Mouse (Mus musculus): ENCODE results near the gene Cdkn2aip. TPM values are rescaled to one million over a fixed set of nuclear protein-coding genes. Genes with fewer than 3 reads are reported as not detected.

Cdkn2aip gene
- polyA plus RNA-seq, 1 experiment from 2014 or later = 17.1 TPM

- H3K9ac ChIP-seq = no peak overlapping the region
- H3K36me3 ChIP-seq = no peaks in the 10 kb centered on the region
- peaks cover 17% of the 10 kb centered on the region for H3K4me1 ChIP-seq
- H3K27me3 ChIP-seq (replicated peaks) = no peaks in the 10 kb centered on the region
- no peak overlapping the region for H3K4me3 ChIP-seq
- ATAC-seq = no peak
- no peaks in the 10 kb centered on the region for H3K9me3 ChIP-seq (replicated peaks)
- H3K27ac ChIP-seq = no peak overlapping the region
- WGBS (ENCODE audit: insufficient replicate concordance) = 88% methylated on average over 9 of the region's 10 CpGs
- no peak overlapping the region for H3K4me2 ChIP-seq
These were observed 21.9 kb downstream of the Cdkn2aip start for GRCm38 (mm10) chr8:47691831-47692230.

GRCm38 (mm10) chr8:47691303-47691702 is 22.4 kb downstream of the Cdkn2aip start:
- no peaks in the 10 kb centered on the region for H3K36me3 ChIP-seq
- WGBS (ENCODE audit: insufficient replicate concordance) = 66% methylated on average over 7 of the region's 7 CpGs
- no peak overlapping the region for H3K27ac ChIP-seq
- H3K4me3 ChIP-seq = no peak overlapping the region
- H3K27me3 ChIP-seq (replicated peaks) = no peaks in the 10 kb centered on the region
- no peak overlapping the region for H3K9ac ChIP-seq
- H3K4me1 ChIP-seq = peaks cover 17% of the 10 kb centered on the region
- H3K9me3 ChIP-seq (replicated peaks) = no peaks in the 10 kb centered on the region
- H3K4me2 ChIP-seq = peak overlapping the region; percentile 65
- no peak for ATAC-seq

GRCm38 (mm10) chr8:47690674-47691078 is 23.1 kb downstream of the Cdkn2aip start:
- H3K36me3 ChIP-seq = no peaks in the 10 kb centered on the region
- H3K4me3 ChIP-seq = peak overlapping the region; percentile 42
- ATAC-seq = no peak
- H3K4me1 ChIP-seq = peaks cover 17% of the 10 kb centered on the region
- H3K9ac ChIP-seq = peak overlapping the region; percentile 42
- no peaks in the 10 kb centered on the region for H3K9me3 ChIP-seq (replicated peaks)
- no peaks in the 10 kb centered on the region for H3K27me3 ChIP-seq (replicated peaks)
- 7% methylated on average over 16 of the region's 16 CpGs for WGBS (ENCODE audit: insufficient replicate concordance)
- peak overlapping the region; percentile 65 for H3K4me2 ChIP-seq
- H3K27ac ChIP-seq = no peak overlapping the region

GRCm38 (mm10) chr8:47689704-47690326 is 23.9 kb downstream of the Cdkn2aip start:
- ATAC-seq = no peak
- WGBS (ENCODE audit: insufficient replicate concordance) = 44% methylated on average over 12 of the region's 12 CpGs
- no peak overlapping the region for H3K27ac ChIP-seq

GRCm38 (mm10) chr8:47684441-47684840 is 29.3 kb downstream of the Cdkn2aip start:
- ATAC-seq = no peak
- H3K4me3 ChIP-seq = no peak overlapping the region
- WGBS (ENCODE audit: insufficient replicate concordance) = 23% methylated on average over 5 of the region's 5 CpGs

More at GRCm38 (mm10) chr8:47689704-47690326, 23.9 kb downstream of the Cdkn2aip start:
- H3K9me3 ChIP-seq (replicated peaks) = no peaks in the 10 kb centered on the region
- no peaks in the 10 kb centered on the region for H3K36me3 ChIP-seq
- no peak overlapping the region for H3K9ac ChIP-seq
- H3K4me1 ChIP-seq = peaks cover 17% of the 10 kb centered on the region
- 0 out of 2 replicates have a peak overlapping the region, but pooled peaks have one; percentile 8 for H3K4me2 ChIP-seq
- no peaks in the 10 kb centered on the region for H3K27me3 ChIP-seq (replicated peaks)
- H3K4me3 ChIP-seq = no peak overlapping the region

GRCm38 (mm10) chr8:47683994-47684393 is 29.7 kb downstream of the Cdkn2aip start:
- Histone ChIP-seq H3K36me3 (peaks cover 9% of the 10 kb centered on the region), H3K27me3 (replicated peaks) (no peaks in the 10 kb centered on the region), H3K9ac (no peak overlapping the region), H3K4me3 (no peak overlapping the region), H3K4me2 (no peak overlapping the region), H3K9me3 (replicated peaks) (no peaks in the 10 kb centered on the region), H3K4me1 (no peaks in the 10 kb centered on the region), H3K27ac (no peak overlapping the region)
- WGBS (ENCODE audit: insufficient replicate concordance) = 71% methylated on average over 9 of the region's 9 CpGs
- ATAC-seq = no peak

More at GRCm38 (mm10) chr8:47684441-47684840, 29.3 kb downstream of the Cdkn2aip start:
- no peak overlapping the region for H3K9ac ChIP-seq
- H3K36me3 ChIP-seq = peaks cover 7% of the 10 kb centered on the region
- no peaks in the 10 kb centered on the region for H3K27me3 ChIP-seq (replicated peaks)
- H3K9me3 ChIP-seq (replicated peaks) = no peaks in the 10 kb centered on the region
- no peaks in the 10 kb centered on the region for H3K4me1 ChIP-seq
- no peak overlapping the region for H3K4me2 ChIP-seq
- no peak overlapping the region for H3K27ac ChIP-seq

GRCm38 (mm10) chr8:47680306-47680705 is 33.4 kb downstream of the Cdkn2aip start:
- H3K4me1 ChIP-seq = peaks cover 13% of the 10 kb centered on the region
- WGBS (ENCODE audit: insufficient replicate concordance) = 75% methylated on average over 4 of the region's 4 CpGs
- H3K27me3 ChIP-seq (replicated peaks) = no peaks in the 10 kb centered on the region
- H3K9ac ChIP-seq = no peak overlapping the region
- H3K27ac ChIP-seq = no peak overlapping the region
- H3K4me3 ChIP-seq = no peak overlapping the region
- no peaks in the 10 kb centered on the region for H3K9me3 ChIP-seq (replicated peaks)
- H3K4me2 ChIP-seq = no peak overlapping the region
- peaks cover 15% of the 10 kb centered on the region for H3K36me3 ChIP-seq
- ATAC-seq = no peak

- ATAC-seq = no peak
- Histone ChIP-seq H3K4me3 (no peak overlapping the region), H3K9me3 (replicated peaks) (no peaks in the 10 kb centered on the region), H3K4me1 (peaks cover 13% of the 10 kb centered on the region), H3K27ac (no peak overlapping the region), H3K36me3 (peaks cover 15% of the 10 kb centered on the region), H3K9ac (no peak overlapping the region), H3K27me3 (replicated peaks) (no peaks in the 10 kb centered on the region), H3K4me2 (no peak overlapping the region)
- WGBS (ENCODE audit: insufficient replicate concordance) = 65% methylated on average over 1 of the region's 1 CpGs
These were observed 34.1 kb downstream of the Cdkn2aip start for GRCm38 (mm10) chr8:47679603-47680002.

- H3K9me3 ChIP-seq (replicated peaks) = no peaks in the 10 kb centered on the region
- no peak for ATAC-seq
- peak overlapping the region; percentile 94 for H3K9ac ChIP-seq
- WGBS (ENCODE audit: insufficient replicate concordance) = 28% methylated on average over 2 of the region's 2 CpGs
- peak overlapping the region; percentile 94 for H3K4me2 ChIP-seq
- peaks cover 26% of the 10 kb centered on the region for H3K4me1 ChIP-seq
- H3K27me3 ChIP-seq (replicated peaks) = no peaks in the 10 kb centered on the region
- peaks cover 10% of the 10 kb centered on the region; the same call in 1 of the 2 replicates for H3K36me3 ChIP-seq
- no peak overlapping the region for H3K27ac ChIP-seq
- H3K4me3 ChIP-seq = peak overlapping the region; percentile 94
These were observed 37.1 kb downstream of the Cdkn2aip start for GRCm38 (mm10) chr8:47676631-47677030.

- 3% methylated on average over 15 of the region's 15 CpGs for WGBS (ENCODE audit: insufficient replicate concordance)
These were observed 37.5 kb downstream of the Cdkn2aip start for GRCm38 (mm10) chr8:47676224-47676623.

GRCm38 (mm10) chr8:47675786-47676185 is 37.9 kb downstream of the Cdkn2aip start:
- peaks cover 10% of the 10 kb centered on the region; the same call in 1 of the 2 replicates for H3K36me3 ChIP-seq
- no peaks in the 10 kb centered on the region for H3K27me3 ChIP-seq (replicated peaks)
- H3K9me3 ChIP-seq (replicated peaks) = no peaks in the 10 kb centered on the region
- peak overlapping the region; percentile 94 for H3K4me2 ChIP-seq
- H3K4me3 ChIP-seq = peak overlapping the region; percentile 94
- peak overlapping the region; percentile 96 for H3K27ac ChIP-seq
- peaks cover 26% of the 10 kb centered on the region for H3K4me1 ChIP-seq
- no peak for ATAC-seq
- WGBS (ENCODE audit: insufficient replicate concordance) = 0% methylated on average over 20 of the region's 20 CpGs
- peak overlapping the region; percentile 94 for H3K9ac ChIP-seq

More at GRCm38 (mm10) chr8:47676224-47676623, 37.5 kb downstream of the Cdkn2aip start:
- Histone ChIP-seq H3K9ac (peak overlapping the region; percentile 94), H3K27me3 (replicated peaks) (no peaks in the 10 kb centered on the region), H3K36me3 (peaks cover 10% of the 10 kb centered on the region; the same call in 1 of the 2 replicates), H3K4me2 (peak overlapping the region; percentile 94), H3K4me1 (peaks cover 26% of the 10 kb centered on the region), H3K9me3 (replicated peaks) (no peaks in the 10 kb centered on the region), H3K27ac (peak overlapping the region; percentile 96), H3K4me3 (peak overlapping the region; percentile 94)
- no peak for ATAC-seq

GRCm38 (mm10) chr8:47674777-47675710 is 38.7 kb downstream of the Cdkn2aip start, which contains the start of gene Ing2:
Gene Ing2, minus strand, starts transcription at chr8:47675556.
- H3K4me2 ChIP-seq = peak within 1 kb of the TSS; percentile 94
- under 1% methylated on average over 89 of the region's 106 CpGs for WGBS (ENCODE audit: insufficient replicate concordance)
- no peaks in the 10 kb centered on the region for H3K9me3 ChIP-seq (replicated peaks)
- peaks cover 26% of the 10 kb centered on the region for H3K4me1 ChIP-seq
- no peaks in the 10 kb centered on the region for H3K27me3 ChIP-seq (replicated peaks)
- H3K9ac ChIP-seq = peak within 1 kb of the TSS; percentile 94
- H3K4me3 ChIP-seq = peak within 1 kb of the TSS; percentile 94
- H3K27ac ChIP-seq = peak within 1 kb of the TSS; percentile 96
- H3K36me3 ChIP-seq = peaks cover 10% of the 10 kb centered on the region; the same call in 1 of the 2 replicates
- ATAC-seq = peak; percentile 87
